Mouse (Mus musculus) embryonic fibroblast, embryonic 13.5 days (primary cell): ENCODE data around the gene Pcsk5. TPM values are rescaled to one million over a fixed set of nuclear protein-coding genes. Genes with fewer than 3 reads are reported as not detected.

Source experiments
- H3K27ac ChIP-seq: 2 replicates; pipeline ENCODE4 v1.5.1; 2012; ENCODE audit warnings: low read length, control low read depth, inconsistent platforms; ENCODE audit not compliant: insufficient read depth
- H3K4me1 ChIP-seq: 2 replicates; pipeline ENCODE4 v1.6.1; 2011; ENCODE audit warnings: low read length; ENCODE audit not compliant: control insufficient read depth, insufficient read depth
- H3K4me3 ChIP-seq: 2 replicates; pipeline ENCODE4 v1.5.1; 2011; ENCODE audit warnings: mild to moderate bottlenecking, control low read depth, low read length; ENCODE audit not compliant: insufficient read depth
- CTCF ChIP-seq: IDR thresholded peaks from 2 replicates; pipeline ENCODE4 v1.5.1; 2011; ENCODE audit warnings: mild to moderate bottlenecking, control low read depth, low read length, moderate library complexity, borderline replicate concordance; ENCODE audit not compliant: insufficient read depth
- POLR2A ChIP-seq: IDR thresholded peaks from 2 replicates; pipeline ENCODE4 v1.6.1; 2011; ENCODE audit warnings: low read depth, mild to moderate bottlenecking, control low read depth, low read length, moderate library complexity
- polyA plus RNA-seq: library from polyadenylated mRNA; stranded (reverse); fragments of >200 nt; gene quantifications from 2 replicates; pipeline ENCODE4 v1.2.4, GENCODE M21; 2011; ENCODE audit warnings: low read depth; ENCODE audit not compliant: missing spikeins, insufficient read length

Gene Pcsk5
- polyA plus RNA-seq, 1 experiment: 5.4 TPM

DNA sequence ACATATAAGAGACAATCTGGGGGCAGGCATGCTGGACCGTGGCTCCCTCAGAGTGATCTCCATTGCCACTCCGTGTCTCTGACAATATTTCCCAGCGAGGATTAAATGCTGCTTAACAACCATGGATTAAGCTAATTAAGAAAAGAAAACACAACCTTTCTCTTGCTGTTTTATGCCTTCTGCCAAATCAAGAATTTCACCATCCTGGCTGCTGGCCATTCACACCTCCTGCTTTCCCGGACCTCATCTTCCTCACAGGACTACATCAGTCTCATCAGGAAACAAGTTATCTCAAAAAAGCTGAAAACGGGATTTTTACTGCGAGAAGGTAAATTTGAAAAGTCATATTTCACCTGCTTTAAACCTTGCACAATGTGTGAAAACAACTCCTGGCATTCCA, 175.2 kb downstream of the Pcsk5 start:
- H3K4me1 ChIP-seq: no peaks in the 10 kb centered on the region
- no peak overlapping the region for H3K27ac ChIP-seq
- TF ChIP-seq CTCF (no peak), POLR2A (no peak)
- no peak overlapping the region for H3K4me3 ChIP-seq

DNA sequence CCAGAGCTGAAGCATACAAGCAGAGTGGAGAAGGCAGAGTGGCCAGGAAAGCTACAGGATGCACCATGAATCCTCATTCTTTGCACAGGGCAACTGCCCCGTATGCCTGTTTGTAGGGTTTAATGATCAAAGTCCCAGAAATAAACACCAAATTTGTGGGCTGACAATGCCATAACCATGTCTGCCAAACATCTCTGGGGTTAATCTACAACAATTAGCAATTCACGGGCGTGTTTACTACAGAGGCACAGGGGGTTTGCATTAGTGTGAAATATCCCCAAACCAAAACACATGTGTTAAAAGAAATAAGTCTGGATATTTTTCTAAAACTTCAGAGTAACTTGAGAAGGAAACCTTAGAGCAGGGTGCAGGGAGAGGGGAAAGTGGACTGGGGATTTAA, 178.1 kb downstream of the Pcsk5 start:
- Histone ChIP-seq H3K4me3 (no peak overlapping the region), H3K27ac (no peak overlapping the region), H3K4me1 (no peaks in the 10 kb centered on the region)
- TF ChIP-seq CTCF (no peak), POLR2A (no peak)

DNA sequence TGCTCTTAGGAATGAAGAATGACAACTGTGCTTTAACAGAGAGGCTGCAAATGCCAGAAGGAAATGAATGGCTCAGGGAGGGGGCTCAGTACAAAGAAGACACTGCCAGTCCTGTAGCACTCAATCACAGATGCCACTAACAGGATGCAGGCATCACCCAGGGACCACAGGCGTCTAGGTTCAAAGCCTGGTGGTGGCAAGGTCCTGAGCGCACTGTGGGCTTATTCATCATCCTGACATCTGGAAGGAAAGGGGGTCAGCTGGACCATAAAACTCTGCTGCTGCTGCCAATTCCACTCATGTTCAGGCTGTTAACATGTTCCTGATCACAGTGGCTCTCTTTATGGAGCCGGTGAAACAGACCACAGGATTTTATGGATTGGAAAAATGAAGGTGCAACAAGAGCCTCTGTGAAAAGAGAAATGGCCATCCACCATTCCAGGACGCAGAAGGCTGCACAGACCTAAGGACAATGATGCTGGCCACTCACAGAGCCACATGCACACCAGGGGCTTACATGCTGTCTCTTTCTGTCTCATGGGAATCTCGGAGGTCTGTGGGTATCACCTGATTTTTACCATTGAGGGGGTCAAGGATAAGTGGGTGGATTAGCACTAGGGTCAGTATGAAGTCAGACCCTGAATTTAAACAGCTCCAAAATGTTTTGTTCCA, 186.5 kb downstream of the Pcsk5 start:
- H3K4me1 ChIP-seq: no peaks in the 10 kb centered on the region
- TF ChIP-seq CTCF: no peak
- no peak for TF ChIP-seq POLR2A
- no peak overlapping the region for H3K27ac ChIP-seq
- no peak overlapping the region for H3K4me3 ChIP-seq

DNA sequence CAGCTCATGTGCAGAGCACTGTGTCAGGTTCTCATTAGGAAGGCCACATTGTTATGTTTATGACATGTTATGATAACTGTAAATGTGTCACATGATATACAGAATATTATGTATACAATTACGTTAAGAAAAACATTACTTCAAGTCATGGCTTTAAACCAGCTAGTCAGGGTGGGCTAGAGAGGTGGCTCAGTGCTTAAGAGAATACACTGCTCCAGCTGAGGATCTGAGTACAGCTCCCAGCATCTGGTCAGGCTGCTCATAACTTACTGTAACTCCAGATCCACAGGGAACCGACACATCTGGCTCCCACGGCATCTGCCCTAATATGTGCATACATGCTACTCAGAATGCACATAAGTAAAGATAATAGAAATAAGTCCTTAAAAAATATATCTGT, 187.5 kb downstream of the Pcsk5 start:
- H3K4me1 ChIP-seq: no peaks in the 10 kb centered on the region
- no peak overlapping the region for H3K4me3 ChIP-seq
- no peak overlapping the region for H3K27ac ChIP-seq
- TF ChIP-seq CTCF (no peak), POLR2A (no peak)

DNA sequence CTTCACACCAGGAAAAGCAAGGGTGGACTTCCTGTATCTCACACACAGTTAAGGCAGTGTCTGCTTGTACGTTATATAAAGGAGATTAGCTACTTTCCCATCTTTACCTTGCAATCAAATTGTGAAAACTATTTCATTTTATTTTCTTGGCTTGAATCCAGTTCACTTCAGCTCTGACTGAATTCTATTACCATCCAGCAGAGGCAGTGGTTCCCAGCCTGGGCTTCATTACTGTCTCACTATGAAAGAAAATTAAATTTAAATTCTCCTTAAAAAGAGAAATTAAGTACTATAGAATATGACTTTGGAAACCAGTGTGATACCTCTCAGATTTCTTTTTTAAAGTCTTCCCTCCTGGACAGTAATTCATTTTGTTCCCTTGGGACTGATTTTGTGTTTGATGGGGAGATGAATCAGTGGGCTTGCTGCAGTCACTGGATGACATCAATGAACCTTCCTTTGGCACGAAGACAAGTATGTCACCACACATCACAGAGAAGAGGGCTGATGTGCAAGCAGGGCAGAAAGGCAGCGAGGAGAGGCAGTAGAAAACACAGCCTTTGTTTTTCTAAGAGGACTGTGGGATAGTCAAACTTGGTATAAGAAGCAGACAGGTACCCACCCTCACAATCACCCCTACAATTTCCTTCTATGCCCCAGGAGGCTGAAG, 194.2 kb downstream of the Pcsk5 start:
- Histone ChIP-seq H3K4me3 (no peak overlapping the region), H3K4me1 (no peaks in the 10 kb centered on the region), H3K27ac (no peak overlapping the region)
- no peak for TF ChIP-seq POLR2A
- no peak for TF ChIP-seq CTCF

DNA sequence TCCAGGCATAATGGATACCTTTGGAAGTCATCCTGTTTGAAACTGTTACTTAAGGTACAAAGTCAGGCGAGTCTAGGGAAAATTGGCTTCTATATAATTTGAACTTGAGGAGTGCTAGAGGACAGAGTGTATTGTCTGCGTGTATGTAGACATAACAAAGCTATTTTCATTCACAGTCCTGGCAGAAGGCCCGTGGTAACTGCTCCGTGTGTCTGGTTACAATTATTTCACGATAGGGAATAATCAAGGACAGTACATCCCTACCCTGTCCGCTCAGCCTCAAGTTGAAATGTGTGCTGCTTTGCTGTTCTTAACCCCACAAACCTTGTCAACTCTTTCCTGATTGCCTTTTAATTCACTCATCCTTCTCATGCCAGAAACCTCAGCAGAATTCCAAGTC, 201.4 kb downstream of the Pcsk5 start:
- no peak for TF ChIP-seq POLR2A
- TF ChIP-seq CTCF: no peak
- Histone ChIP-seq H3K27ac (no peak overlapping the region), H3K4me1 (no peaks in the 10 kb centered on the region), H3K4me3 (no peak overlapping the region)

DNA sequence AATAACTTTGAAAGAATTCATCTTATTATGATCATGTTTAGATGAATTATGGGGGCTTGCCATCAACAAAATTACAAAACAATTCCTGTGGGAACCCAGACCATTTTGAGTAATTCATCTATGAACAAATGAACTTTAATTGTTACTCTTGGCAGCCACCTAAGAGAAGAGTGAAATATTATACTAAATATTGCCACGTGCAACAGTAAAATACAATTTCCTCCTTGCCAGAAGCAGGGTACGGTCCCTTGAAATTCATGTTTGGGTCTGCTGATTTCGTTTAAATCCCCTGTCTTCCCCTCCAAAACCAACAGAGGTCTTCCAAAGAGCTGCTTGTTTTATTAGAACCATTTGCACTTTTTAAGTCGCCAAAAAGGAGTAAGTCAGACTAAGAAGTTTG, 221.8 kb downstream of the Pcsk5 start:
- Histone ChIP-seq H3K4me1 (no peaks in the 10 kb centered on the region), H3K4me3 (no peak overlapping the region), H3K27ac (no peak overlapping the region)
- TF ChIP-seq POLR2A (no peak), CTCF (no peak)

DNA sequence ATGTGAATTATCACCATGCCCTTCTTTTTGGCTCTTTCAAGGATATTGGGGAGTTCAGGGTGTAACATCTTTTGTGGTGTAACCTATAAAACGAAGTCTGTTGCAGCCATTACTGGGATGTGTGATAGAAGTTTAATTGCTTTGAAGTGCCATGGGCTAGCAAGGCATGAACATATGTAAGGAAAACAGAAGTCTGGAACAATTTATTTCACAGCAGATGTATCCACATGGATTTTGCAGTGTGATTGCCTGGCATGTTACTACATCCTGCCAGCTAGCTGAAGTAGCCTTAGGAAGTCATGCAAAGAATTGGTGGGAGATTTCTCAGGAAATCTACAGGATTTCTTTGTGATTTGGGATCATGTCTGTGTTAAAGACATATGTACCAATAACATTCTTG, 230.9 kb downstream of the Pcsk5 start:
- TF ChIP-seq POLR2A (no peak), CTCF (no peak)
- Histone ChIP-seq H3K4me3 (no peak overlapping the region), H3K27ac (no peak overlapping the region), H3K4me1 (no peaks in the 10 kb centered on the region)

DNA sequence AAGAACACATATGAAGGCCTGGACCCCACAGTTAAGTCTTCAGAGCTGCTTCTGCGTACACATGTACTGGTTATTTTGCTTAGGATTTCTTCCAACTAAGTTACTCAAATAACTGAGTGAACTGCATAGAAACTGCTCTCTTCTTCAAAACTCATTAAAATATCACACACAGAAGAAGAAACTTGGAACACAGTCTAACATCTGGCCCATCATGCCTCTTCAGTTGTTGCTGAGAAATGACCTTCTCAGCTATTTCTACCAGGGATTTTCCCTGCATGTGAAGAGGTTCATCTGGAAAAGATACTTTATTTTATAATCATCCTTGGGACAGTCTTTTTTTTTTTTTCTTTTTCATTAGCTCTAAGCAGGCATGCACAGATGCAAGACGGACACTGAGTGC, 231.3 kb downstream of the Pcsk5 start:
- Histone ChIP-seq H3K4me3 (no peak overlapping the region), H3K4me1 (no peaks in the 10 kb centered on the region), H3K27ac (no peak overlapping the region)
- TF ChIP-seq POLR2A: no peak
- no peak for TF ChIP-seq CTCF

DNA sequence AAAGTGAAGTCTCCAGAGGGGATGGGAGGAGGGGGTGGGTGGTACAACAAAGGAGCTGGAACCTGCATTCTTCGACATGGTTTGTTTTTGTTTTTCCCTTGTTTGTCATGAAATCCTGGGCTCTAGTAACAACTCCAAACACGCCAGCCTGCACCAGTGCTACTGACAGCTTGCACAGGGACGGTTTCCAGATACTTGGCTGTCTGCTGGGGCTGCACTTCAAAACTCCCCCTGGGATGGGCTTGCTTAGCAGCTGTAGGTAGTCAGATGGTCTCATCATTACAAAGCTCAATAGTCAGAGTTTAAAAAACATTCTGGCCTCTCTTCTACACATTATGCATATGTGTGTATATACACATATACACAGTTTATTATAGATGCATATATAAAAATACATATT, 234.1 kb downstream of the Pcsk5 start:
- H3K27ac ChIP-seq: no peak overlapping the region
- no peaks in the 10 kb centered on the region for H3K4me1 ChIP-seq
- no peak overlapping the region for H3K4me3 ChIP-seq
- TF ChIP-seq CTCF: no peak
- no peak for TF ChIP-seq POLR2A
